Mouse (Mus musculus): ENCODE measurements around the gene Map3k20.
A peak's percentile ranks its signal among the peaks of the same experiment; 100 is the strongest.

Gene Map3k20

DNA sequence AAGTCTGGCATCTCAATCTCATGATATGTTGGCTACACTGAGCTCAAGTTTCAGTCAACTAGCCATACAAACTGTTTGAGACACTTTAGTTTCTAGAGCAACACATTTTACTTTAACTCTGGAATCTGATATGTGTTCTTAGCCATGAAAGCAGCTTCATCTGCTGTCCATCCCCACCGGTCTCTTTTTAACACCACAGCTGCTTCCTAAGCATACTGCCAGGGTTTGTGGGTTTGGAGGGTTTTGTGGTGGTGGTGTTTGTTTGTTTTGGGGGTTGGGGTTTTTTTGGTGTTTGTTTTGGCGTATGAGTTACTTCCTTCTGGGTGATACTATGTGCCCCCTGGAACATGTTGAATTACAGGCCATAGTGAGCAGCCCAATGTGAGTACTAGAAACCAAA, 35.2 kb downstream of the Map3k20 start:
- DNase-seq (ENCODE audit: low read depth, low spot score), result no peak

DNA sequence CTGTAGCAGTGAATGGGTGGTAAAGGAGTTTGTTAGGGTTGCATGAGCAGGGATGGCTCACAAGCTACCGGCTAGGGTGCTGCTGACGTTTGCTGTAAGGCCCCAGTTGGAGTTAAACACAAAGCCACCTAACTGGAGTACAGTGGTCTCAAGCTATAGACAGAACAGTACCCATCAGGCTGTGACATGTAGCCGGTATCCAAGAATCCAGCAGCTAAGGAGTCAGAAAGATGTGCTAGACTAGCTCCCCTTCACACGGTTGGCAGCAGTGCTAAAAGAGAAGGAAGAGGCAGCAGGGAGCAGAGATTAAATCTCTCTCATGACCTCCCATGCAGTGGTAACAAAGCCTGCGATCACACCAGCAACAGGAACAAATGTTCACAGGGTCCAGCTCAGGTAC, 36.2 kb downstream of the Map3k20 start:
- no peak for DNase-seq (ENCODE audit: low read depth, low spot score)

DNA sequence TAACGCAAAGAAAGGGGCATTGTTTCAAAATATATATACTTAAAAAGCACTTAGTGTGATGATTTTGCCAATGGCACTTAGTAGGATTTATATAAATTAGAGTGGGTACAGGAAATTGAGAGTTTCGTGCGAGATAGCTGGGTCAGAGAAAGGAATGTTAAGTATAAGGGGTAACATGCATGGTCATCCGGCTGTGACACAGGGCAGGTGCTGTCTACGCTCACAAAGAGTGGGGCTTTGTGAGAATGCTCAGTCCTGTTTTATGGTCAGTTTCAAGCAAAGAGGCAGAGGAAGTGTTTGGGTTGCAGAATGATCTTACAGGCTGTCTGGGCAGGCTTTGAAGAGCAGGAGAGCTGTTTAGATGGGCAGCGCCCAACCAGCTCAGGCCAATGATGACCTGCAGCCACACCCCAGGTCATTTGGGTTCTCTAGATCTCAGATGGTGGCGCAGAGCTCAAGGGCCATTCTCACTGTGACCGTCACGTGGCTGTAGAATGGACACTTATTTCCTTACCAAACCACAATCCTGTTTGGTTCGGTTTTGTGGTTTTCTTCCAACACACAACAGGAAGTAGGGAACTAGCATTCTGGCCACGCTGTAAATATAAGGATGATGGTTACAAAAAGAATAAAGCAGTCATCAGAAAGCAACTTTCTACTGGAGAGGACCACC, 37.4 kb downstream of the Map3k20 start:
- no peak for DNase-seq (ENCODE audit: low read depth, low spot score)

GRCm38 (mm10) chr2:72324436-72324835, 39.0 kb downstream of the Map3k20 start:
- DNase-seq (ENCODE audit: low read depth, low spot score), result no peak

DNA sequence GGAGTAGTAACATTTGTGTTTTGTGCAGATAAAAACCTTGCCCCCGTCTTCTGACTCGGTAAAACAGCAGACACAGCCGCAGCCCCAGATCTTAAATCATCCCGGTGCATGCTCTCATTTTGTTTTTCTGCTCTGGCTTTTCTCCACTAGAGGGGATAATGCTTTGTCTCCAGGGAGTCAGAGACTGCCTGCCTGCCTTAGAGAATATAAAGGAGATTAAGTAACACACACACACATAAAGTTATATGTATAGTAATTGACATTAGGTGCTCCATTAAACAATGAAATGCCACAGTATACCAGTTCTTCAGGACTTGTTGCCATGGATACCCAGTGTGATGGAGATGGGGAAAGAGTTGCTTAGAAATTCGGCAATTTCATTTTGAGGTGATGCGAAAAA, 41.1 kb downstream of the Map3k20 start:
- DNase-seq (ENCODE audit: low read depth, low spot score), result no peak

GRCm38 (mm10) chr2:72328435-72328834, 43.0 kb downstream of the Map3k20 start:
- DNase-seq (ENCODE audit: low read depth, low spot score), result no peak

GRCm38 (mm10) chr2:72330955-72331481, 45.6 kb downstream of the Map3k20 start:
- DNase-seq (ENCODE audit: low read depth, low spot score), result no peak

- DNase-seq (ENCODE audit: low read depth, low spot score), result peak; percentile 33
These were observed 46.6 kb downstream of the Map3k20 start for GRCm38 (mm10) chr2:72332067-72332466.

- no peak for DNase-seq (ENCODE audit: low read depth, low spot score)
These were observed 47.8 kb downstream of the Map3k20 start for GRCm38 (mm10) chr2:72333210-72333609.

- DNase-seq (ENCODE audit: low read depth, low spot score), result no peak
These were observed 51.4 kb downstream of the Map3k20 start for GRCm38 (mm10) chr2:72336840-72337239.

DNA sequence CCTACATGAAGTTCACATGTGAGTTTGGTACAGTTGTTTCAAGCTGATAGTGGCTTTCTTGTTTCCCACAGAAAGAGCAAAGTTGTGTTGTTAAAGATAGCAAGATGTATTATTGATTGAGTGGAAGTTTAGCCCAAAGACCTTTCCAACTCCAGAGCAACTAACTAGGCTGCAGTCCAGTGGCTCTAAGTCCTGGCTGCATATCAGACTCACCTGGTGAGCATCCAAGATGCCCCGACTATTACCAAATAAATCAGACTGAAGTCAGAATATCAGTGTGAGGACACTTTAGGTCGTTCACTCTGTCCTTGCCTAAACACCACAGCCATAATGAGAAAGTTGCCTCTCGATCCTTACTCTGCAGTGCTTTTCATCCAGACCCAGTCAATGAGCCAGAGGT, 59.8 kb downstream of the Map3k20 start:
- no peak for DNase-seq (ENCODE audit: low read depth, low spot score)

GRCm38 (mm10) chr2:72351329-72351728, 65.9 kb downstream of the Map3k20 start:
- no peak for DNase-seq (ENCODE audit: low read depth, low spot score)

GRCm38 (mm10) chr2:72351776-72352175, 66.3 kb downstream of the Map3k20 start:
- DNase-seq (ENCODE audit: low read depth, low spot score), result no peak

DNA sequence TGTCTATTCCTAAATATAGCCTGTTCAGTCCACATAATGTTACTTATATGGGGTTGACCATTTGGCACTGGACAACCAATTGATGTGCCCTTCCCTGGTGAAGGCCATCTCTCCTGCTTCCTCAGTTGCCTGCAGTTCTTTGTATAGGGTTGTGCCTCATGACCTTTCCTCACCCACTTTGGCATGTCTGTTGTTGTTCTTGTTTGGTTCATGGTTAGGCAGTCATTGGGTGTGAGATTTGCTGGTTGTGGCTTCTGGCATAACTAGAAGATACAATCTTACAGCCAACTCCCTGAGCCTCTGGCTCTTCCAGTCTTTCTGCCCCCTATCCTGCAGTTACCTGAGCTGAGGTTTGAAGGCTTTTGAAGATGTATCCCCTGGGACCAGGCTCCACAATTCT, 67.3 kb downstream of the Map3k20 start:
- DNase-seq (ENCODE audit: low read depth, low spot score), result no peak

DNA sequence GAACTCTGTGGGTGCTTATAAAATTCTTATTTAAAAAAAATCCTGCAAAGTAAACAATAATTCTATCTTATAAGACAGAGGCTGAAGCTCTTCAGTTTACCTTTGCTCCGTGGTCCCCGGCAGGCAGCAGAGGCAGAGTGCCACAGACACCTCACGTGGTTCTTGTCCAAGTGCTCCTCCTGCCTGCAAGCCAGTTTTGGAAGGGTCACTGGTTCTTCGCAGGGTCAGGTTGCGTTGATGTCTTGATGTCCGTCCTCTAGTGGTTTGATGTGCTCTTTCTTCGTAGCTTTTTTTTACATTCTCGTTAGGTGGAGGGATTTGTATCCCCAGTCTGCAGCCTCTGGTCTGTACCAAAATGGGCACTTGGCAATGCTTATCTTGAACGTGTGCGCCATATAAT, 71.0 kb downstream of the Map3k20 start:
- no peak for DNase-seq (ENCODE audit: low read depth, low spot score)

GRCm38 (mm10) chr2:72361572-72361971, 76.1 kb downstream of the Map3k20 start:
- DNase-seq (ENCODE audit: low read depth, low spot score), result no peak

- no peak for DNase-seq (ENCODE audit: low read depth, low spot score)
These were observed 78.0 kb downstream of the Map3k20 start for GRCm38 (mm10) chr2:72363449-72363848.

GRCm38 (mm10) chr2:72365930-72366329, 80.5 kb downstream of the Map3k20 start:
- no peak for DNase-seq (ENCODE audit: low read depth, low spot score)

DNA sequence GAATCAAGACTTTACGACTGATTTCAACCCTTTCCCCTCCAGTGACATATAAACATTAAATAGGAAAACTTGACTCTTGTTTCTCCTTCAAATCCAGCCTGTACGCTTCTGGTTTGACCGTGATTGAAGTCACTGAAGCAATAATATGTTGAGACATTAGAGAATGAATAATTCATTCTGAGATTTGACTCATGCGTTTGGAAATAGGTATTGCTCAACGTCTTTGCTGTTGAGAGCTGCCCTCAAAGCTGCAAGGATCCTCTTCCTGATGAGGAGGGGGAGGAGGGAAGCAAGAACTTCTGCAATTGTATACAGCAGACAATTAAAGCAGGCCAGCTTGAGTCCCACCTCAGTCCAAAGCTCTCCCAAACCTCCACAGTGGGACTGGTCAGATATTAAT, 81.1 kb downstream of the Map3k20 start:
- DNase-seq (ENCODE audit: low read depth, low spot score), result no peak

DNA sequence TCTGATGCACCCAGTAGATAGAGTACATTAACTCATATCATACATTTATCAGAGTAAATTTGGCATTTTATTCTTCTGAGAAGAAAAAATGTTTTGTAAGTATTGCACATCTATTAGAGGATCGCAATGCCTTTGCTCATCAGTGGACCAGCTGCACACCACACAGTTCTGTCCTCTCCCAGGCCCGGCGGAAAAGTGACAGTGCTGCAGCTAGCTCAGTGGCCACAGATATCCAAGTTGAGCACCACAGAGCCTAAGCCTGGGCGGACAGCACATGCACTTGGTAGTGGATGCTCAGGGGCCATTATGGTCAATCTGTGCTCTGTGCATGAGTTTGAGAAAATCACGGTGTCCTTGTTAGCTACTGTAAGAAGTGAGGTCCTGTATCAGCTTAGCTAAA, 82.4 kb downstream of the Map3k20 start:
- no peak for DNase-seq (ENCODE audit: low read depth, low spot score)

DNA sequence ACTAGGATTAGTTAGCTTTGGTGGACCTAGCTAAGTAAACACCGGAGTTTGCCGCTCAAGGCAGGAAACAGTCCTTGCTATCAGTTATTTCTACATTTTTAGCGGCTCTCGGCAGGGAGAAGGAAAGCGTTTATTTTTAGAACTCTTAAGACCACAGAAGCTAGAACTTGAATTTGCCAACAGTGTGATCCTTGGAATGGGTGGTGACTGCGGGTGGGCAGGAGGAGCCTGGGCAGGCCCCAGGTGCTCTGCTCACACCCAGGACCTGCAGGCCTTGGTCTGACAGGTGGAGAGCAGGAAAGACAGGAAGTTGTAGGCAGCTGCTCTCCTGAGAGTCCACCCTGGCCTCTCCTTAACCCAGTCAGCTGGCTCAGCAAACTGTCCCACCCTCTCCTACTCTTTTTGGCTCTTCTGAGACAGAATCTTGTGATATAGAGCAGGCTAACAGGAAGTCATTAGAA, 83.7 kb downstream of the Map3k20 start:
- DNase-seq (ENCODE audit: low read depth, low spot score), result no peak

- no peak for DNase-seq (ENCODE audit: low read depth, low spot score)
These were observed 86.7 kb downstream of the Map3k20 start for GRCm38 (mm10) chr2:72372136-72372535.

DNA sequence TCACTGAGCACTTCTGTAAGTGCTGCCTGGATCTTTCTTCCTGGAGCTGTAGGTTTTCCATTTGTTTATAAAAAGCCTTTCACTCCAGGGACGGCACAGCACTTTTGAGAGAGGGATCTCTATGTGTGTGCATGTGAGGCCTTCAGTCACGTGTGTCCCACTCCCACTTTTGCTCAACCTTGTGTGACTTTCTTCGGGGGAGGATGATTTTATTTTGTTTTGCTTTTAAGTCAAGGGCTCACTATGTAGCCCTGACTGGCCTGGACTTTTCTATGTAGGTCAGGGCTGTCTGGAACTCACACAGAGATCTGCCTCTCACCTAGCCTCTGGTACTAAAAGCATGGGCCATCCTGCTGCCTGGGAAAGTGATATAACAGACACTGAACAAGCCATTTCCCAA, 88.6 kb downstream of the Map3k20 start:
- DNase-seq (ENCODE audit: low read depth, low spot score), result no peak

DNA sequence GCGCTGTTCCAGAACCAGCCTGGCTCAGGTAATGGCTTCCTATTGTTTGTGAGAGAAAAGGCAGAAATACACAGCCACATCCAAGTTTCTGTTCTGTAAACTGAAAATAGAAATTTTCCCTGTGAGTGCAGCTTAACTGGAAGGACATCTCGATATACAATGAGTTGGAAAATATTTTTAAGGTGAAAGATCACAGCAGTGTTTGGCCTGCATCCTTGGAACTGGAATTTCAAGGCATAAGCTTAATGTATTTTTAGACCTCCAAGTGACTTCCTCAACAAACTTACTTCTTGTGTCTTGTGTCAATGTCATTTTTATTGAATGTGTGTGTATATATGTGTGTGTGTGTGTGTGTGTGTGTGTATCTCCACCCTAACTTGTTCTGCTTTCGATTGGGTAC, 90.4 kb downstream of the Map3k20 start:
- no peak for DNase-seq (ENCODE audit: low read depth, low spot score)

All from A20 (cell line).